Mouse (Mus musculus): ENCODE measurements around the gene Cct5. TPM values are rescaled to one million over a fixed set of nuclear protein-coding genes. Genes with fewer than 3 reads are reported as not detected.
A peak's percentile ranks its signal among the peaks of the same experiment; 100 is the strongest.

The Cct5 gene
- polyA plus RNA-seq, 1 experiment from 2014 or later: 429 TPM

DNA sequence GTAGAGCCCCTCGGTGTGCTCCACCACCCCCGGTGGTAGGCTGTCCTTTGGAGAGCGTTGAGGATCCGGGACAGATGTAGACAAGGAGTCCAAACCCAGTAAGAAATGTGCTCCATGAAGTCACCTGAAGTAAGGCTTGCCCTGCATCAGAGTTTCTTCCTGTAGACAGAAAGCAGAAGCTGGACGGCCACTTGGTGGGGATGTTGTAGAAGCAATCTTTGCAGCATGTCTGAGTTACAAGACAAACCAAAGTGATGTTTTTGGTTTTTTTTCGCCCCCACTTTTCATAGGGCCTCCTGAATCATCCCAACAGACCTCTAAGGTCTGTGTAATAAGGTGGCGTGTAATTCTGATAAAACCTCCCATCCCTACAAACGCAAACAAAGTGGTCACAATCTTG, 17.9 kb upstream of the Cct5 start:
- Histone ChIP-seq H3K27me3 (ENCODE audit: insufficient read depth, low read length) (no peaks in the 10 kb centered on the region), H3K4me2 (ENCODE audit: low read length) (no peak overlapping the region), H3K36me3 (ENCODE audit: insufficient read depth, low read length) (no peaks in the 10 kb centered on the region; the same call in 1 of the 2 replicates), H3K9me3 (replicated peaks; ENCODE audit: low read length) (no peaks in the 10 kb centered on the region), H3K4me1 (replicated peaks; ENCODE audit: insufficient read depth, low read length) (no peaks in the 10 kb centered on the region), H3K9ac (ENCODE audit: low read depth, low read length) (no peak overlapping the region), H3K4me3 (replicated peaks; ENCODE audit: low read depth, low read length) (no peak overlapping the region), H3K27ac (no peak overlapping the region)
- peak; percentile 61 for DNase-seq (ENCODE audit: low spot score)
- TF ChIP-seq CTCF (IDR thresholded peaks at IDR 0.05; ENCODE audit: low read depth): peak; percentile 57; the same call in 1 of the 2 replicates
- no peak for ATAC-seq (replicated peaks; ENCODE audit: low FRiP score, low read depth)
- 85% methylated on average over 8 of the region's 8 CpGs for WGBS

DNA sequence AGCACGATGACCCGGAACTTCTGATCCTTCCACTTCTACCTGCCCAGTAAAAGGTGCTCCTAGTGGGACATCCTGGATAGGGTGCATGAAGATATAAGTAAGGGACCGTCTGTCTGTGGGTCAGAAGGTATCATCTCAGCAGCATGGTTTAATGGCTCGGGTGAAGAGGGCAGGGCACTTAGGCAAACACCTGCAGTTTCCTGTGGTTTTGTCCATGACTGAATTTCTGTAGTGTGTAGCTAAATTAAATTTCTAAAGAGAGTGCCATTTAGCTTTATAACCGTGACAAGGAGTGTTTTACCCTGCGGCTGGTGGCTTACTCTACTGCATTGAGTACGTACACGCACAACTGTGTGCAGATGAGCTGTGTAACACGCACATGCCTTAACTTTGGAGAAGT, 15.7 kb upstream of the Cct5 start:
- DNase-seq (ENCODE audit: low spot score) (no peak), ATAC-seq (replicated peaks; ENCODE audit: low FRiP score, low read depth) (no peak)
- no peaks in the 10 kb centered on the region for H3K9me3 ChIP-seq (replicated peaks; ENCODE audit: low read length)
- TF ChIP-seq CTCF (IDR thresholded peaks at IDR 0.05; ENCODE audit: low read depth): no peak
- no peak overlapping the region for H3K9ac ChIP-seq (ENCODE audit: low read depth, low read length)
- no peaks in the 10 kb centered on the region for H3K27me3 ChIP-seq (ENCODE audit: insufficient read depth, low read length)
- H3K27ac ChIP-seq: no peak overlapping the region
- H3K4me1 ChIP-seq (replicated peaks; ENCODE audit: insufficient read depth, low read length): no peaks in the 10 kb centered on the region
- H3K4me2 ChIP-seq (ENCODE audit: low read length): no peak overlapping the region
- no peaks in the 10 kb centered on the region; the same call in 1 of the 2 replicates for H3K36me3 ChIP-seq (ENCODE audit: insufficient read depth, low read length)
- H3K4me3 ChIP-seq (replicated peaks; ENCODE audit: low read depth, low read length): no peak overlapping the region
- 83% methylated on average over 9 of the region's 9 CpGs for WGBS

DNA sequence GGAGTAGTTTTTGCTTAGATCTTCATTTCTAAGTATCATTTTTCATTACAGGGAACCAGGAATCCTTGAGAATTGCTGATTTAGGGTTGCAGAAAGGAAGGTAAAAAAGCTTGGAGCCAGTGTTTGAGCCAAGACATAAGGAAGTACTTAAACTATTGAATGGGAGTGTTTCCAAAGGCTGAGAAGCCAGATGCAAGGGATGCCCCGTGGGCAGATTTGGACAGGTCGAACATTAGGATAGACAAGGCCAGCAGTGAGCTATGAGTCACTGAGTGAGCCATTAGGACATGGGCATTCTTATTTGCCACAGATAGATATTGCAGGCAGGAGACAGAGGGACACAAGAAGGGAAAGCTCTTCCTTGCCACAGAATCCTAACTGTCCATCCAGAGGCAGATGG, 13.1 kb upstream of the Cct5 start:
- ATAC-seq (replicated peaks; ENCODE audit: low FRiP score, low read depth) (no peak), DNase-seq (ENCODE audit: low spot score) (no peak)
- H3K4me2 ChIP-seq (ENCODE audit: low read length): no peak overlapping the region
- no peaks in the 10 kb centered on the region for H3K9me3 ChIP-seq (replicated peaks; ENCODE audit: low read length)
- H3K4me3 ChIP-seq (replicated peaks; ENCODE audit: low read depth, low read length): no peak overlapping the region
- no peak overlapping the region for H3K9ac ChIP-seq (ENCODE audit: low read depth, low read length)
- no peak for TF ChIP-seq CTCF (IDR thresholded peaks at IDR 0.05; ENCODE audit: low read depth)
- H3K27me3 ChIP-seq (ENCODE audit: insufficient read depth, low read length): no peaks in the 10 kb centered on the region
- no peaks in the 10 kb centered on the region for H3K4me1 ChIP-seq (replicated peaks; ENCODE audit: insufficient read depth, low read length)
- no peak overlapping the region for H3K27ac ChIP-seq
- 75% methylated on average over 2 of the region's 2 CpGs for WGBS
- H3K36me3 ChIP-seq (ENCODE audit: insufficient read depth, low read length): no peaks in the 10 kb centered on the region

DNA sequence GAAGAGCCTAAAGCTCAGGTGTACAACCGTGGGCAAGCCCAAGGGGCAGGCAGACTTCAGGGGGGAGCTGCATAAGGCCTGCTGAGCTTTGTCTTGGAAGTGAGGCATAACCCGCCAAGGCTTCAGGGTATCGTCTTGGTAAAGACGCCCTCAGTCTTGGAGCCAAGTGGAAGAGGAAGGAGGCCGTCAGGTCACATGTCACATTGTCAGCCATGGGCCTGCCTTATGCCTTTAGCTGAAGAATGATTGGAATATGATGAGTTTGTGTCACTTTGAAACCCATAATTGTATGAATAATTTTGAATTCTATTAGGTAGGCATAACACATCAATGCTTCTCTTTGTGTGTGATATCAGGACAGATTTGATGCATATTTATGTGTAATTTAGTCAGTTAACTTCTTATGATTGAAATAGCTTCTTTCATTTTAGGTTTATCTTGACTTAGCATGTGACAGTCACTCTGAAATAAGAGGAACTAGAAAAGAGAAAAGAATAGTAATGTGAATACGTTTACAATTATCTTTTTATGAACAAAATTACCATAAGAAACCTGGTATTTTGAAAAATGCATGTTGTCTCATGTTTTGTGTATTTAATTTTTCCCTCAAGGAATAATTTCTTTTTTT, 12.3 kb upstream of the Cct5 start:
- Histone ChIP-seq H3K9me3 (replicated peaks; ENCODE audit: low read length) (no peaks in the 10 kb centered on the region), H3K4me3 (replicated peaks; ENCODE audit: low read depth, low read length) (no peak overlapping the region), H3K36me3 (ENCODE audit: insufficient read depth, low read length) (no peaks in the 10 kb centered on the region), H3K4me1 (replicated peaks; ENCODE audit: insufficient read depth, low read length) (no peaks in the 10 kb centered on the region), H3K27ac (no peak overlapping the region), H3K27me3 (ENCODE audit: insufficient read depth, low read length) (no peaks in the 10 kb centered on the region), H3K4me2 (ENCODE audit: low read length) (no peak overlapping the region), H3K9ac (ENCODE audit: low read depth, low read length) (no peak overlapping the region)
- WGBS: 93% methylated on average over 6 of the region's 6 CpGs
- ATAC-seq (replicated peaks; ENCODE audit: low FRiP score, low read depth) (no peak), DNase-seq (ENCODE audit: low spot score) (no peak)
- TF ChIP-seq CTCF (IDR thresholded peaks at IDR 0.05; ENCODE audit: low read depth): no peak

DNA sequence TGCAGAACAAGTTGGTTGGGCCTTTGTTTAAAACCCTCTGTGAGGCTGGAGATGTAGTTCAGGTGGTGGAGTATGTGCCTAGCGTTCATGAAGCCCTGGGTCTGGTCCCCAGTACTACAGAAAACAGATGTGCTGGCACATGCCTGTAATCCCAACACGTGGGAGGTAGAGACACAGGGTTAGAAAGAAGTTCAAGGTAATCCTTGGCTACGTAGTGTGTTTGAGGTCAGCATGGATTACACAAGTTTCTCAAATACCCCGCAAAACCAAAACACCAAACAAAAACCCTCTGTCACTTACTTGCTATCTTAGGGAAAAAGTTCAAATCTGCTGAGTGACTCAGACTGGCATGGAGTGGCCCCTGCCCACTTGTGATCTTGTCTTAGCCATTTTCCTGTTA, 10.4 kb upstream of the Cct5 start:
- Histone ChIP-seq H3K9ac (ENCODE audit: low read depth, low read length) (no peak overlapping the region), H3K36me3 (ENCODE audit: insufficient read depth, low read length) (no peaks in the 10 kb centered on the region)
- WGBS: 84% methylated on average over 4 of the region's 4 CpGs

DNA sequence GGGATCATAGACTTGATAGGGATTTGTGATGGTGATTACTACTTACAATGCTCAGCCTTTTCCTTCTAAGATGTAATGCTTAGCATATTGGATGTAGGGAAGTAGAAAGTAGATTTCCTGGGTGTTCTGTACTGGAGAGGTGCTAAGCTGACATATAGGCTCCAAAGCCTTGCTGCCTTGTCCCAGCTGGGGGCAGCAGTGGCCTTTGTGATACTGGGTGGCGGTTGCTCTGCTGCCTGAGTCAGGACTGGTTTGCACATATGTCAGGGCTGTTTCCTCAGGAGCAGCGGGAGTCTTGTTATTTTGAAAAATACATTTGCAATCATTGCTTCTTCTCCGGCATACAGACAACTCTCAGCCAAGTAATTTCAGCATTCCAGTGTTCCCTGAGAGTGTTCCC, 9.4 kb upstream of the Cct5 start:
- no peaks in the 10 kb centered on the region for H3K9me3 ChIP-seq (replicated peaks; ENCODE audit: low read length)
- WGBS: 54% methylated on average over 3 of the region's 3 CpGs
- no peak overlapping the region for H3K27ac ChIP-seq
- H3K9ac ChIP-seq (ENCODE audit: low read depth, low read length): no peak overlapping the region
- H3K36me3 ChIP-seq (ENCODE audit: insufficient read depth, low read length): no peaks in the 10 kb centered on the region
- DNase-seq (ENCODE audit: low spot score) (peak; percentile 76), ATAC-seq (replicated peaks; ENCODE audit: low FRiP score, low read depth) (no peak)
- H3K4me1 ChIP-seq (replicated peaks; ENCODE audit: insufficient read depth, low read length): no peaks in the 10 kb centered on the region
- H3K27me3 ChIP-seq (ENCODE audit: insufficient read depth, low read length): no peaks in the 10 kb centered on the region
- no peak overlapping the region for H3K4me2 ChIP-seq (ENCODE audit: low read length)
- peak; percentile 71 for TF ChIP-seq CTCF (IDR thresholded peaks at IDR 0.05; ENCODE audit: low read depth)
- H3K4me3 ChIP-seq (replicated peaks; ENCODE audit: low read depth, low read length): no peak overlapping the region

More for the DNA sequence above, 10.4 kb upstream of the Cct5 start:
- Histone ChIP-seq H3K4me3 (replicated peaks; ENCODE audit: low read depth, low read length) (no peak overlapping the region), H3K4me1 (replicated peaks; ENCODE audit: insufficient read depth, low read length) (no peaks in the 10 kb centered on the region), H3K9me3 (replicated peaks; ENCODE audit: low read length) (no peaks in the 10 kb centered on the region), H3K27ac (no peak overlapping the region), H3K4me2 (ENCODE audit: low read length) (no peak overlapping the region), H3K27me3 (ENCODE audit: insufficient read depth, low read length) (no peaks in the 10 kb centered on the region)
- no peak for TF ChIP-seq CTCF (IDR thresholded peaks at IDR 0.05; ENCODE audit: low read depth)
- ATAC-seq (replicated peaks; ENCODE audit: low FRiP score, low read depth) (no peak), DNase-seq (ENCODE audit: low spot score) (no peak)

DNA sequence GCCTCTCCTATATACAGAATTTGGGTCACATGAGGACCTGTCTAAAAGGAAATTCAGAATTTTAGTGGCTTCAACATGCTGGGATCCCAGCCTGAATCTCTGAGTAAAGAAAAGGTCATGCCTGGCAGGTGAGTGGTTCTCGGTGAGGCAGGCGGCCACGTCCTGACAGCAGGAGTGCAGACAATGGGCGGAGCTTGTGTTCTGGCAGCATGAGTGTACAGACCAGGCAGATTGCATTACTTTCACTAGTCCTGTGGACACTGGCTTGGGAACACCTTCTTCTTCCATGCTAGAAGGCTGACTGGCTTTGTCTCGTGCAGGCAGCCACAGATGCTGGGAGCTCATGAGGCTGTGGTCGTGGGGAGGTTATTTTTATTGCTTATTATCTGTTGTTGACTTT, 5.2 kb upstream of the Cct5 start:
- no peak for DNase-seq (ENCODE audit: low spot score)
- WGBS: 52% methylated on average over 6 of the region's 6 CpGs
- no peak overlapping the region for H3K4me2 ChIP-seq (ENCODE audit: low read length)

More for the DNA sequence above, 5.2 kb upstream of the Cct5 start:
- Histone ChIP-seq H3K27ac (no peak overlapping the region), H3K36me3 (ENCODE audit: insufficient read depth, low read length) (no peaks in the 10 kb centered on the region), H3K27me3 (ENCODE audit: insufficient read depth, low read length) (no peaks in the 10 kb centered on the region), H3K9me3 (replicated peaks; ENCODE audit: low read length) (no peaks in the 10 kb centered on the region), H3K4me1 (replicated peaks; ENCODE audit: insufficient read depth, low read length) (peaks cover 6% of the 10 kb centered on the region; the same call in 1 of the 2 replicates), H3K4me3 (replicated peaks; ENCODE audit: low read depth, low read length) (no peak overlapping the region), H3K9ac (ENCODE audit: low read depth, low read length) (no peak overlapping the region)
- ATAC-seq (replicated peaks; ENCODE audit: low FRiP score, low read depth): no peak
- no peak for TF ChIP-seq CTCF (IDR thresholded peaks at IDR 0.05; ENCODE audit: low read depth)
